Mouse (Mus musculus) WW6 (cell line): ENCODE results near the gene Yy2.

Source experiments
- DNase-seq: peaks from one replicate; pipeline ENCODE4 v3.0.0-alpha.2; 2013; ENCODE audit warnings: low read depth, low spot score

Gene Yy2

DNA sequence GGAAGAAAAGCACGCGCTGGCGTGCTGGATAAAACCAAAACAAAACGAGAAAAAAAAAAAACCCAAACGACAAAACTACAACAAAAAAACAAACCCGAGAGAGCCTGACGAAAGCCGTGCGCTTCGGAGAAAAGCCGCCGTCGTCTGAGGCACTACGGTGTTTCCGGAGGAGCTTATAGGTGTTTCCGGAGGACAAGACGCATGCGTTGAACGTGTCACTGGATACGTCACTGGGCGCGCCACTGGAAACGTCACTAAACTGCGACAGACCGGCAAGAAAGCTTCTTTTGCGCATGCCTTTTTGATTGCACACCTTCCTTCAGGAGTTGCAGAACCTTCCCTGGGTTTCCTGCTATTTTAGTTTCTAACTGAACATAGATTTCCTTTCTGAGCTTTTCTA is at the start of gene Yy2:
Yy2 (minus strand) TSS at position 146 of the 400 bp plus-strand sequence.
- DNase-seq, result peak; percentile 50

DNA sequence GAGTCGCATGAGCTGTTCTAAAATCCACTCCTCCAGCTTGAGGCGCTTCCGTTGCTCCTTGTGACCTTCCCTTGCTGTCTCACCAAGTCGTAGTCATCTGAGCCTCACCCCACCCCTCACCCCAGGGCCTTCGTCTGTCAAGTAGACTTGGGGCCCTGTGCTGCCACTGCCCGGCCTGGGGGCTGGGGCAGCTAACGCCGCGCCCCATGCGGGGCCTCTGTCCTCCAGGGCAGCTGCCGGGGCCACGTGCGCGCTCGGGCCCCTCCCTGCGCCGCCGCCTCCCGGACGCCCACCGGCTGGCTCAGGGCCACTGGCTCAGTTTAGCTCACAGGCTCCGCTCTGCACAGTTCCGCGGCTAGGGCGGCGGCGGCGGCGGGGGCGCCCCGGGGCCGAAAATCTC is 44.1 kb upstream of the Yy2 start:
- no peak for DNase-seq

DNA sequence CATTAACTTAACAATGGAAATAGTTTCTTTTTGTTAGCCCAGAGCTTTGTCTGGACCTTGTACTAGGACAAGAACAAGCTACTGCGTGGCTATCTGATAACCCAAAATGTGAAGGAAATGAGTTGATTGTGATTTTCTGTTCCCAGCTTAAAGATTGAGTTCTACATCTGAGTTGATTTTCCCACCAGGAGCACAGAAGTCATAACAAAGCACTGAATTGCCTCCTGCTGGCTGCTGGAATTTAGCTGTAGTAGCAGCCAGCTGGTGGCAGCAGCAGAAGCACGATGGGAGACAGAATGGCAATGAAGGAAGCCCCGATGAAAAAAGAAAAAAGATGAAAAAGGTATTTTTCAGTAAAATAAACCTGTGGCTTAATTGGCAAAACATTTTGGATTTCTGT is 32.7 kb upstream of the Yy2 start:
- DNase-seq, result no peak

DNA sequence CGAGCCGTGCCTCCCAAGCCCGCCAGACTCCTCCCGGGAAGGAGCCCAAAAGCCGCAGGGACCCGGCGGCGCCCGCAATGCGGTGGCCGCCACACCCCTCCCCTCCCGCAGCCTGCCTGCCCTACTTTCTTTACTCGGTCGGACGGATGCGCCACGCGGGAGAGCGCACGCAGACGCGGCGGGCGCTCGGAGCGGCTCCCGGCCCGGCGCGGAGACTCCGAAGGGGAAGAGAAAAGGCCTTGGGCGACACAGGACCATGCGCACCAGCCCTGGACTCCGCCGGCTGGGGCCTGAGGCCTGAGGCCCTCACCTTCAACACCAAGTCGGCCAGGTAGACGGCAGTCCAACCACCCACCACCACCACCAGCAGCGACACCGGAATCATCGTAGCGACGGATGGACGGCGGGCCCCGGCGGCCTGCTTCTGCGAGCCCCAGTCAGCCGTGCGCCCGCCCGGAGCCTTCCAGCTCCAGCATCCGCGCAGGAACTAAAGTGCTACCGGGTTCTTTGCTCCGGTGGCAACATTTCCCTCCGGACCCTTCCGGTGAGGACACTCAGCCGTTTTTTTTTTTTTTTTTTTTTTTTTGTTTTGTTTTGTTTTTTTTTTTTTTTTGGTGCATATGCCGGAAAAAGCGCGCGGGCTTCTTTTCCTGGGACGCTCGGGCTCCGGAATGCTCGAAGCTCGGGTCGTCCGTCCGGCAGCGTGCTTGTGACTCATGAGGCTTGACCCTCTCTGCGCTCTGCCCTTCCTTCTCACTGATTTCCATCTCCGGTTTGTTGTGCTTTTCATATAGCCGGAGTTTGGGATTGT is 29.6 kb upstream of the Yy2 start, which contains the start of gene Mbtps2:
Mbtps2 (minus strand) TSS at position 530 of the 811 bp plus-strand sequence.
- DNase-seq, result no peak

DNA sequence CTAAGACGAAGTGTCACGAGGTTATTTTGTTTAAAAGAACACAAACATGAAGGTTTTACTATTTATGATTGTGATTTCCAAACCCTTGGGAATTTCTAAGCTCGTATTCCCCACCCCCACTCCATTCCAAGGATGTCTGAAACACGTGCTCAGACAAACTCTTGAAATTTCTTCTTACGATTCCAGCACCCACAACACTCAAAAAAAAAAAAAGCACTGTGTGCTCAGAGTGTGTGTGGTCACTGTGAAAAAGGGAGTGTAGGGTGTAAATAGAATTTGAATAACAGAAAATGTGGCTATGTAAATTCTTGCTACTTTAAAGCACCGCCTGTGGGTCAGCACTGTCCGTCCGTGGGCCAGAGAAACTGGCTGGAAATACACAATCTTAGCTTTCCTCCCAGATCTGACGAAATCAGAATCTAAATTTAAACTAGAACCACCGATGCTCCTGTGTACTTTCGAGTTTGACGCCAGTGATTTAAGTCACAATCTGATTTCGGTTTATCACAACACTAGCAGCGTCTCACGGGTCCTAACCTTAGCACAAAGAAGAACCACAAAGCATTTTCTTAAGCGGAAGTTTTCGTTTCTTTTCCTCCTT is 28.9 kb upstream of the Yy2 start:
- DNase-seq, result no peak

DNA sequence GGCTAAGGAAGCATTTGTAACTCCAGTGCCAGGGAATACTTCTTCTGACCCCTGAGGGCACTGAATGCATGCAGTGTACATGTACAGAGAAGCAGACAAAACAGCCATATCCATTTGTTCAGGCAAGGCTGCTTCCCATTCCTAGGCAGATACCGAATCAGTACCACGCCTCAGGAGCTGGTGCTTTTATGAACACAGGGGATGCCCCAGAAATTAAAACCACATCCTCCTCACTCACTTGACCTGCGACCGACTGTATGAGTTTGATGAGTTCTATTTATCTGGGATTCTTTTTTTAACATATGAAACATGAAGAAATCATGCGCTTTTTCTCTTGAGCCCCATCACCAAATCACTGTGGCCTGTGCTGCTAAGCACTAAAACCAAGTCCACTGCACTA is 28.0 kb upstream of the Yy2 start:
- DNase-seq, result no peak

DNA sequence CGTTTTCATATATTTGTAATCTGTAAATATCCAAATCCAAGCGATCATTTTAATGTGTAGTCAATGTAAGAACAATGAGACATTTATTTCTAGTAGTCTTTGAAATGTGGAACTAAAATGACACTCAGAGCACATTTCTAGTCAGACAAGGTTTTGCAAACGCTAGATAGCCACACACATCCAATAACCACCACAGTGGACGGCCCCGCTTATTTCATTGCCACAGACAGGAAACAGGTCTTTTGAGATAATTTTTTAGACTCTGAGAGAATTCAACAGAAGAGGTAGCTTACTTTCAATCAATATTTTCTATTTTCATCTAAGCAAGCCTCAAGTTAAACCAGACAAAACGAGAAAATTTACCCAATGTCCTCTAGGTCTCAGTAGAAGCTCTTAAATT is 27.1 kb upstream of the Yy2 start:
- no peak for DNase-seq

DNA sequence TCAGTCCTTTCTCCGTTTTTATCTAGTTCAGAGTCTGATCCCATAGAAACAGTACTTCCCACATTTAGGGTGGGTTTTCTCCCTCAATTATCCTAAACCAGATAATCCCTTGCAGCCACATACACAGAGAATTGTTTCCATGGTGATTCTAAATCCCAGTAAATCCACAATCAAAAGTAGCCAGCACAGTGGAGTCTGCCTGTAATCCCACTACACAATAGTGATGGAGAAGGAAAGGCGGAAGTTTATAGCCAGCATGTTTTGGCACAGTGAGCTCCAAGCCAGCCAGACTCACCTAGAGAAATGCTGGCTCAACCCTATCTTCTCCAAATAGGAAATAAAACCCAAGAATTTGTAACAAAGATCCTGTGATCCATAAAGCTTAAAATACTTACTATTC is 25.8 kb upstream of the Yy2 start:
- no peak for DNase-seq

DNA sequence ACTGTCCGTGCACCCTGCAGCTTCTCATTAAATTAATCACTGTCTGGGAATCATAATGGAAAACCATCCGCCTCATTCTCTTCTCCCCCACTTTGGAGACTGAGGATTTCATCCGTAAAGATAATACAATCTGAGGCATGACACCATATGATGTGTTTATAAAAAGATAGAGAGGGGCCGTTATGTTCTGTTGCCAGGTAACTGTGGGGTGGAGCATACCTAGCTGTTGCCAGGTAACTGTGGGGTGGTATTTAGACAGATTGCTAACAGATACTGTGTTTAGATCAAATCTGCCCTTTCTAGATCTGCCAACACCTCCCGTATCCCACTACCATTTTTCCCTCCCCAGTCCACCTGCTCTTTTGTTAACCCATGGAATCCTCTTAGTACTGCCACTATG is 18.2 kb upstream of the Yy2 start:
- no peak for DNase-seq

DNA sequence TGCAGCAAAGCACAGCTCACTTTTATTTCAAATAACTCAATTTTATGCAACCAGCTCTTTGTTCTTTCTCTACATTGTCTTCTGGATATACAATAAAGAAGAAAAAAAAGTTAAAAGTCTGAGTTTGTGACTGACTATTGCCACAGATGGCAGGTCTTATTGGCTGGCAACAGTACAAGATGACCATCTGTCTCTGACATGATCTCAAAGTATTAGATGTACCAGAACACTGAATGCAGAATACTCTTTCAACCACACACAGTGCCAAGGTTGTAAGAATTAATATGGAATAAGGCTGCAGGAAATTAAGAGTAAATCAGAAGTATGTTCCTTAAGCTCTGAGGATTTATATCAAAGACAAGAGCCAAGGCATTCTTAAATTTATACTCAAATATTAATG is 17.6 kb upstream of the Yy2 start:
- DNase-seq, result no peak

DNA sequence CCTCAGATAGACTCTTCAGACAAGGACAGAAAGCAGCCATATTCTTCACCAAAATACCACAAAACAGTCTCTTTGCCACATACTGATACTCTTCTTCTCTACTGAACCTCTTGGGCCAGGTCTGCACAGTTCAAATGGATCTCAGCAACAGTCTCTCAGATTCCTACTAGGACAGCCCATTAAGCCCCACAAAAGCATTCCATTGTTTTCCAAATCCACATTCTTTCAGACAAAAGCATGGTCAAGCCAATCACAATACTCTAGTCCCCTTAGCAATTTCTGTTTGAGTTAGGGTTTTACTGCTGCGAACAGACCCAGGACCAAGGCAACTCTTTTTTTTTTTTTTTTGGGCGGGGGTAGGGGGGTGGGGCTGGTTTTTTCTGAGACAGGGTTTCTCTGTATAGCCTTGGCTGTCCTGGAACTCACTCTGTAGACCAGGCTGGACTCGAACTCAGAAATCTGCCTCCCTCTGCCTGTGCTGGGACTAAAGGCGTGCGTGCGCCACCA is 10.4 kb upstream of the Yy2 start:
- DNase-seq, result peak; percentile 46

DNA sequence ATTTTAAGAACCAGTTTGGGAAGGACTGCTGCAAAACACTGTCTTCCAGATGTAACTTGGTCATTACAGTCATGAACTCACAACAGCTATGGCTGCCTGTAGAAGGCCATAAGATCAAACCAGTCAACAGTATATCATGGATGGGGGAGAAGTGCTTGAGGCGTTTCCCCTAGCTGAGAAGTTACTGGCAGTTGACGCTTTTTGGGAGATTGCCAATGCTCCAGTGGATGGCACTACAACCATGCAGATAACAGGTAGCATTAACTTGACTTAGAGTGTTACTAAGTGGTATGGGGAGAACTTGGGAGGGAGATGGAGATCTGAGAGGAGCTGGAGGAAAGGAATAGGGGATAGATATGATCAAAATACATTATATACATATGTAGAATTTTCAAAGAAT is 5.9 kb upstream of the Yy2 start:
- no peak for DNase-seq

DNA sequence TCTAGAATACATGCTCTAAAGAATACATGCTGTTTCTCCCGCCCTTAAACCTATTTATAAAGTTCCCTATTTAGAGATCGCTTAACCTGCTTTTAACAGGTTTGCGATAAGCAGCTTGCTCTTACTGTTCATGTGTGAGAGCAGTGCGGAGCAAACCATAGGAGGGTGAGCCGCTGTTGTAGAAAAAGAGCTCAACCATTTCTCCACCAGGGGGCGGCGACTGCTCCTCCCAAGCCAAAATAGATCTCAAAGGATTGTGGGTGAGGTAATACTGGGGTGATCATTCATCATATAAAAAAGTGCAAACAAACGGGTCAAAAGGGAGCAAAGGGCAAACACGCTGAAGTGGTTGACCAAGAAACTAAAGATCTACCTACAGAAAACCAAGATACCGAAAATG is 5.0 kb downstream of the Yy2 start:
- no peak for DNase-seq

DNA sequence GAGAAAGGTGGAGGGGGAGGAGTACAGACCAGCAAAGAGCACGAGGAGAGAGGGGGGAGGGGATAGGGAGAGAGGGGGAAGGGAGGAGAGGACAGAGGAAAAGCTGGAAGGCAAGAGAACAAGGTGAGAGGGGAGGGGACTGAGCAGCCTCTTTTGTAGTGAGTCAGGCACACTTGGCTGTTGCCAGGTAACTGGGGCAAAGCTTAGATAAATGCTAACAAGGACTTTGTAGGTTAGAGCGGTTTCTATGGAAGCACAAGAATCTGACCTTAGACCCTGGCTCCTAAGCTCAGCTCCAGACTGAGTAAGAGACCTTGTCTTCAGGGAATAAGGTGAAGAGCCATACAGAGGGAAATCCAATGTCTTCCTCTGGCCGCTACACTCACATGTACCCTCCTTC is 21.7 kb downstream of the Yy2 start:
- DNase-seq, result no peak
